Mouse (Mus musculus) left cerebral cortex, adult 8-10 months (tissue): ENCODE data around the gene Kat7. TPM values are rescaled to one million over a fixed set of nuclear protein-coding genes. Genes with fewer than 3 reads are reported as not detected.

Source experiments
- DNase-seq, 2 experiments: peaks; one replicate each; pipeline ENCODE4 v3.0.0; 2022; ENCODE audit warnings: low spot score in 2 of 2
- total RNA-seq, 4 experiments: library from RNA; stranded (reverse); gene quantifications; 2 replicates each; pipeline ENCODE4 v1.2.4; 2022

Gene Kat7
- total RNA-seq: 100 to 1,000 TPM in 1 of 4 experiments, 10 to 100 TPM in 3; 72.6 to 100 (median 82.6) TPM

GRCm38 (mm10) chr11:95310007-95310647 is at the start of gene Kat7:
TSS of gene Kat7 (minus strand) at chr11:95310246.
- peak; percentile 89 to 99 for DNase-seq

GRCm38 (mm10) chr11:95358263-95358662 is 48.2 kb upstream of the Kat7 start:
- no peak for DNase-seq

- peak in 1 of 2 experiments; percentile 35 for DNase-seq
Measured at GRCm38 (mm10) chr11:95356469-95357273, 46.6 kb upstream of the Kat7 start.

GRCm38 (mm10) chr11:95356039-95356438 is 46.0 kb upstream of the Kat7 start:
- no peak for DNase-seq

- DNase-seq: no peak
Measured at GRCm38 (mm10) chr11:95355661-95356011, 45.6 kb upstream of the Kat7 start.

GRCm38 (mm10) chr11:95354945-95355660 is 45.1 kb upstream of the Kat7 start:
- DNase-seq: no peak

GRCm38 (mm10) chr11:95354228-95354944 is 44.3 kb upstream of the Kat7 start:
- DNase-seq: no peak

GRCm38 (mm10) chr11:95353226-95353625 is 43.2 kb upstream of the Kat7 start:
- no peak for DNase-seq

GRCm38 (mm10) chr11:95352686-95353085 is 42.6 kb upstream of the Kat7 start:
- DNase-seq: no peak

- no peak for DNase-seq
Measured at GRCm38 (mm10) chr11:95350960-95351359, 40.9 kb upstream of the Kat7 start.

- DNase-seq: no peak
Measured at GRCm38 (mm10) chr11:95350289-95350688, 40.2 kb upstream of the Kat7 start.

- DNase-seq: no peak
Measured at GRCm38 (mm10) chr11:95344181-95344580, 34.1 kb upstream of the Kat7 start.

GRCm38 (mm10) chr11:95343180-95343579 is 33.1 kb upstream of the Kat7 start:
- DNase-seq: no peak

- DNase-seq: no peak
Measured at GRCm38 (mm10) chr11:95340664-95341063, 30.6 kb upstream of the Kat7 start.

- no peak for DNase-seq
Measured at GRCm38 (mm10) chr11:95340259-95340658, 30.2 kb upstream of the Kat7 start.

- DNase-seq: no peak
Measured at GRCm38 (mm10) chr11:95339471-95340021, 29.5 kb upstream of the Kat7 start.

- DNase-seq: no peak
Measured at GRCm38 (mm10) chr11:95337846-95338342, 27.8 kb upstream of the Kat7 start.

- peak in 1 of 2 experiments; percentile 32 for DNase-seq
Measured at GRCm38 (mm10) chr11:95337129-95337813, 27.2 kb upstream of the Kat7 start.

- peak in 1 of 2 experiments; percentile 76 for DNase-seq
Measured at GRCm38 (mm10) chr11:95336568-95337128, 26.6 kb upstream of the Kat7 start, which contains the start of gene Fam117a. TSS of gene Fam117a (plus strand) at chr11:95337018.
